Mouse (Mus musculus): ENCODE measurements at regions not wholly inside any gene's neighbourhood (a gene's known extent, or its start where the extent isn't known, plus 50 kb on each side); places are given as distances from the start of the nearest gene placed in this dataset.

GRCm38 (mm10) chr4:153542631-153543031, 60.0 kb upstream of the Ajap1 start:
- in situ Hi-C loops (cut with MboI, MseI): no loop called here

DNA sequence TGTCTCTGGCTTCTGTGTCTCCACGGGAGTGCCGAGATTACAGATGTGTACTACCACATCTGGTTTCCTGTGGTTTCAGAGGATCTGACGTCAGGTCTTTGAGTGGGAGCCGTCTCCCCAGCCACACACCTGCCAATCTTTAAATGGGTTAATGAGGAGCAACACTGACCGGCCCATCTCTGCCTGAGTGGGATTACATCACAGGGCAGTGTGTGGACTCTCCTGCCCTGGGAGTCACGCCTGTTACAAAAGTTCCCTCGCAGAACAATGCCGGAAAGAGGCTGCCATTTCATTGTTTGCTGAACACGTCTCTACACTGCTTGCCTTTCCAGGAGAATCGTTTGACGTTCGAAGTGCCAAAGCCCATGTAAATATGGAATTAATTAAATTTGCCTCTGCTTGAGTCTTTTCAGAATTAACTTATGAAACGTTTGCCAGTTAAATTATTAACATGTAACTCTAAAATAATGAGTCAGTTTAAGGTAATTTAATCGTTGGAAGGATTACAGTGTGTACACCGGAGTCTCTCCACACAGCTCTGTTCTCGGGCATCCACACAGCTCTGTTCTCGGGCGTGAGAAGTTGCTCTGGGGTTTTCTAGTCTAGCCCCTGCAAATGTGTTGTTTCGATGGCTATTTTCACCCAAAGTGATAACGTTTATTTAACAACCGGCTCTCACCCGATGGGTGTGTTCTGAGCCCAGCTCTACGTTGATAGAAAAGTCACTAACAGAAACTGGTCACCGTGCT, 61.5 kb upstream of the Ajap1 start:
- in situ Hi-C loops (cut with MboI, MseI): no loop called here

GRCm38 (mm10) chr4:153546709-153547108, 64.1 kb upstream of the Ajap1 start:
- in situ Hi-C loops (cut with MboI, MseI): no loop called here

GRCm38 (mm10) chr4:153547111-153547510, 64.5 kb upstream of the Ajap1 start:
- in situ Hi-C loops (cut with MboI, MseI): no loop called here

DNA sequence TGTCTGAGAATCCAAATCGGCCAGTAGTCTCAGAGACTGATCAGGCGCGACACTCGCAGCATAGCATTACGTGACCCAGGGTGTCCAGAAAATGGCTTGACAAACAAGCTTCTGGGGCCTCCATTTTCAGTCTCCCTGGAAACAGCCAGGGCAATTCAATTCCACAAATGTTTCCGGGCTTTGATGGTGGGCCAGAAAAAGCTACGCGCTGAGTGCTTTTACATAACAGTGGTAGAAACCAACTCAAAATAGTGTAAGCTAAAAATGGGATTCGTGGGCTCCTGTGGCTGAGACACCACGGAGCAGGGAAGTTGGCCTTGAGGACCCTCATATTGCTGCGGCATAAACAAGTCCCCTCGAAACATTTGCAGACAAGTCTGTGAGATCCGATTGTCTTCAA, 65.3 kb upstream of the Ajap1 start:
- in situ Hi-C loops (cut with MboI, MseI): no loop called here

- in situ Hi-C loops (cut with MboI, MseI): no loop called here
Observed at GRCm38 (mm10) chr4:153551291-153551690, 68.7 kb upstream of the Ajap1 start.

DNA sequence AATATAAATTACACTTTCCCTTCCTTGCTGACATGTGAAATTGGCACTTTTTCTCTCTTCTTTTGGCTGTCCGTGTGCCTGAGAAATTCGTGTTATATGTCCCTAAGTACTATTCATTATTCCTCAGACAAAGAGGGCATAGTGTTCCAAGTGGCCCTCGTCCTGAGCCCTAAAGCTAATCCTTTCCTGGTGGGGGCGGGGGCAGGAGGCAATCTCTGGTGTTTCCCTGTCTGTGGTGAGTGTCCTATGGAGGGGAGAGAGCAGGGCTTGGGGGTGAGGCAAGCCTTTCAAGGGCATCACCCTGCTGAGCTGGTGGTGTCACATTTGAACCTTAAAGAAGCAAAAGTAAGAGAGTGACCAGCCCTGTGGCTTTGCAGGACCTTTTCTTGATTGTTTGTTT, 69.9 kb upstream of the Ajap1 start:
- in situ Hi-C loops (cut with MboI, MseI): no loop called here

- in situ Hi-C loops (cut with MboI, MseI): no loop called here
Observed at GRCm38 (mm10) chr4:153557812-153558608, 75.4 kb upstream of the Ajap1 start.

- in situ Hi-C loops (cut with MboI, MseI): no loop called here
Observed at GRCm38 (mm10) chr4:153559568-153559967, 77.0 kb upstream of the Ajap1 start.

DNA sequence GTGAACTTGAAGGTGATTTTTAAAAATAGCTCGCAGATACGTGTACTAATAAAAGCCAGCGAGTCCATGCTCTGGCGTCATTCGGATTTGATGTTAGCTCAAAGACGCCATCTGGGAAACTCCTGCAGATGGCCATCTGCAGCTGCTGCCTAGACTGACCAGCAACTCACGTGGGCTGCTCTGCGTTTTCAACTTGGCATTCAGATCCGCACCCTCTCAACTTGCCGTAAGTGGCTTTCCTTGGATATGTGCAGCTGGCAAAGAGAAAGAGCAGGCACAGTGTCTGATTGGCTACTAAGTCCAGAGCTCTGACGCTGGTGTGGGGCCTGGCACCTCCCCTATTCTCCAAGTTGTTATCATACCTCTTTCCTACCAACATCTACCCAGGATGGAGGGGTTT, 77.6 kb upstream of the Ajap1 start:
- in situ Hi-C loops (cut with MboI, MseI): loop anchor here in 1 of 2 experiments (10.0 kb wide), 1 partner anchor 1045 kb away; no protein-coding TSS in a partner anchor

- in situ Hi-C loops (cut with MboI, MseI): loop anchor here in 1 of 2 experiments (10.0 kb wide), 1 partner anchor 1044 kb away; no protein-coding TSS in a partner anchor
Observed at GRCm38 (mm10) chr4:153560956-153561355, 78.3 kb upstream of the Ajap1 start.

- in situ Hi-C loops (cut with MboI, MseI): loop anchor here in 1 of 2 experiments (10.0 kb wide), 1 partner anchor 1043 kb away; no protein-coding TSS in a partner anchor
Observed at GRCm38 (mm10) chr4:153561991-153562390, 79.4 kb upstream of the Ajap1 start.

DNA sequence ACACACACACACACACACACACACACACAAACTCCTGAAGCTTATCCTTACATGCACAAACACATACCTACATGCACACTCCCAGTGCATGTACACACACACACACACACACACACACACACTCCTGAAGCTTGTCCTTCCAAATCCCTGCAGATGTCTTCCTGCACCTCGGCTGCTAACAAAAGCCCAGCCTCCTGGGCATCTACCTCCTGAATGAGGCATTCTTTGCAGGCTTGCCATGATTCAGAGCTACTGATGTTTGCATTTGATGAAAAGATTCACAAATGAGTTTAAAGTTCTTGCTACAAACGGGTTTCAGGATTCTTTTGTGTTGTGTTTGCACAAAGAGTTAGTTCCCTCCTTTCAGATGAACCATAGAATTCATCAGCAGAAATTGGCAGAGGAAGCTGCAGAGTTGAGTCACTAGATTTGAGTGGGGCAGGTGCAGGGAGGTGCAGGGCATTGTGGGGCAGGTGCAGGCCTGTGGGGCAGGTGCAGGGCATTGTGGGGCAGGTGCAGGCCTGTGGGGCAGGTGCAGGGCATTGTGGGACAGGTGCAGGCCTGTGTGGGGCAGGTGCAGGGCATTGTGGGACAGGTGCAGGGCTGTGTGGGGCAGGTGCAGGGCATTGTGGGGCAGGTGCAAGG, 84.8 kb upstream of the Ajap1 start:
- in situ Hi-C loops (cut with MboI, MseI): loop anchor here in 1 of 2 experiments (10.0 kb wide), 1 partner anchor 1037 kb away; no protein-coding TSS in a partner anchor

DNA sequence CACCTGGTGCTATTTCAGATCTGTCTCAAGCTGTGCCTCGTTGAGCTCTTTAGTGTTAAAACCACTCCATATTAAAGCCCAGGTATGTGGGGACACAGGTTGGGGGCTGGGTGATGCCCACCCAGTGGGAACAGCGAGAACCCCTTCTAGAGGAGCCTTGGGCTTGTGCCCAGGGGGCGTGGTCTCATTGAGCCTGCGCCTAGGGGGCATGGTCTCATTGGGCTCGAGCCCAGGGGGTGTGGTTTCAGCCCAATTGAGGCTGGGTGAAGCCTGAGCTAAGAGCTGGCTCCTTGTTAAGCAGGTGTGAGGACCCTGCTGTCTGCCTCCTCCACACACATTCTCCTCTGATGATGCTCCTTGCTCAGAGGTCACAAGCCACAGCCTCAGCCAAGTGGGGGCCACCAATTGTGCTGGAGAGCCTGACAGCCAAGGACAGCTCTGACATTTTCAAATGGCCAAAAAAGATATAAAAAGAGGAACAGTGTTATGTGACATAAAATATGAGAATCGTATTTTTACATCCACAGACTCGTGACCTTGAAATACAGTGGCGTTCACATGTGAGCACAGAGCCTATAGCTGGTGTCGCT, 90.7 kb upstream of the Ajap1 start:
- in situ Hi-C loops (cut with MboI, MseI): no loop called here

DNA sequence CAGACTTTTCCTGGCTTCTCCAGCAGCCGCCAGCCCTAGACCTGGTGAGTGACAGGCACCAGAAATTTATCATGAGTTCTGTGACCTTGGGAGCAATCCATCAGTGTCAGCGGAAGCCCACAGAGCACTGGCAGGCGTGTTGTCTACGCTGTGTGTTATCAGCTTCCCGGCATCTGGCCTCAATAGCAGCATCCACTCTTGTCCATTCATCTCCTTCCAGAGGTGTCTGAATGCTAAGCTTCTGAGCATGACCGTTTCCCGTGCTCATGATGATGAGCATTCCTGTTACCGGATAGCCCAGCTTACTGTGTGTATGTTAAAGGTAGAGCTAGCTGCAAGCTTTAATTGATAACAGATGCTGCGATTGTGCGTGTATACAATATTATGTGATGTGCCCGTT, 110.7 kb upstream of the Ajap1 start:
- in situ Hi-C loops (cut with MboI, MseI): no loop called here

GRCm38 (mm10) chr4:153599794-153600370, 117.3 kb upstream of the Ajap1 start:
- in situ Hi-C loops (cut with MboI, MseI): no loop called here

DNA sequence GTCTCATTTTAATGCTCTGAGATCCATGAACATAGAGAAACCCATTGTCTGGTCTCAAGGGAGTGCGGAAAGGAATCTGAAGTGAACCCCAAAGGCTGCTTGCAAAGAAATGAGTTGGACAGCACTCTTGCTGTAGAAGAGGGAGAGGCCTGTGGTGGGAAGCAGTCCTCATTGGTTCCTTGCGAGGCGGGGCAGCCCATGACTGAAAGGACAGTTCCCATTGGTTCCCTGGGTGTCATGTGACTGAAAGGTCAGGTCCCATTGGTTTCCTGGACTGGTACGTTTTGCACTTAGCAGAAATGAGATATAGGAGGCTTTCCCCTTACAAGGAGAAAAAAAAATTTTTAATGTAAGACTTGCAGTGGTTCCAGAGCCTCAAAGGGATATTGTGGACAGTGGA, 119.9 kb upstream of the Ajap1 start:
- in situ Hi-C loops (cut with MboI, MseI): no loop called here

DNA sequence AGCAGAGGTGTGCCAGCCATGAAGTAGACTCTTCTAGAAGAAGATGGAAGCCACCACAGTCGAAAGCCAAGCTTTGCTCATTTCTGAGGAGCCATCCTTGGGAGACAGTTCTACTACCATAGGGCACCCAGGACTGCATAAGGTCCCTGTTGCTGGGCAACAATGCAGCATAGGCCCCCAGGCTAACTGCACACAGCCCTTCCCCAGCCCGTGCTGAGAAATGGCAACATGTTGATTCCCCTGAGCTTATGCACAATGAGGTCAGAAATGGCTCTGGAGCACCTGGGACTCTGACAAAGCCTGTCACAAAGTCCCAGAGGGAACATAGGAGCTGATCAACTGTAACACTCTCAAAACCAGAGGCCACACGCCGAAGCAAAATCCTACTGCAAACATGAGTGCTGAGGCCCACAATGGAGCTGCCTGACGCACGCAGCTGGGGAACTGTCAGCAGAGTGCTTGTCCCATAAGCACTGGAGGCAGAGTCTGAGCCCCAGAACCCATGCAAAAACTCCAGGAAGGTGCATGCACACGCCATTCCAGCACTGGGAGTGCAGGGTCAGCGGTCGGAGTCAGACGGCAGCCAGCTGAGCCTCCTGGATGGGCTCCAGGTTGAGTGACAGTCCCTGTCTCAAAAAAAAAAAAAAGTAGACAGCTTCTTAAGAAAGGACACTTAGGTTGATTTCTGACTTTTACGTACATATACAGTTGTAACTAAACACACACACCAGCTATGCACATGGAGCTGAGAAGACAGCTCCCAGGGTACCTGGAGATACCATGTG, 120.6 kb upstream of the Ajap1 start:
- in situ Hi-C loops (cut with MboI, MseI): no loop called here

DNA sequence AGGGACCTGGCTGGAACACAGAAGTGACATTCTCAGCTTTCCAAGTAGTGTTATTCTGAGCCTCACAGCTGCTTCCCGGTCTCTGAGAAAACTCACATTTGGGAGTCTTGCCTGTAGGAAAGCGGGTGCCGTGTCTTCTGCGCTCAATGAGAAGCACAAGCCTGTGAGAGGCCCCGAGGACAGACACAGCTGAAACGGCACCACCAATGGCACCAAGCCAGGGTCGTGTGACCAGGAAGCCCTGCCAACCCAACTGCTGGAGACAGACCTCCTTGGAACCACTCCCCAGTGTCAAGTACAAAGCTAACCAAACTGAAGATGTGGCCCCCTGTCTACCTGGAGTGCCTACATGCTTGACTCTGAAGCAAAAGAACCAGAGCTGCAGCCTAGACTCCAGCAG, 121.3 kb upstream of the Ajap1 start:
- in situ Hi-C loops (cut with MboI, MseI): no loop called here

DNA sequence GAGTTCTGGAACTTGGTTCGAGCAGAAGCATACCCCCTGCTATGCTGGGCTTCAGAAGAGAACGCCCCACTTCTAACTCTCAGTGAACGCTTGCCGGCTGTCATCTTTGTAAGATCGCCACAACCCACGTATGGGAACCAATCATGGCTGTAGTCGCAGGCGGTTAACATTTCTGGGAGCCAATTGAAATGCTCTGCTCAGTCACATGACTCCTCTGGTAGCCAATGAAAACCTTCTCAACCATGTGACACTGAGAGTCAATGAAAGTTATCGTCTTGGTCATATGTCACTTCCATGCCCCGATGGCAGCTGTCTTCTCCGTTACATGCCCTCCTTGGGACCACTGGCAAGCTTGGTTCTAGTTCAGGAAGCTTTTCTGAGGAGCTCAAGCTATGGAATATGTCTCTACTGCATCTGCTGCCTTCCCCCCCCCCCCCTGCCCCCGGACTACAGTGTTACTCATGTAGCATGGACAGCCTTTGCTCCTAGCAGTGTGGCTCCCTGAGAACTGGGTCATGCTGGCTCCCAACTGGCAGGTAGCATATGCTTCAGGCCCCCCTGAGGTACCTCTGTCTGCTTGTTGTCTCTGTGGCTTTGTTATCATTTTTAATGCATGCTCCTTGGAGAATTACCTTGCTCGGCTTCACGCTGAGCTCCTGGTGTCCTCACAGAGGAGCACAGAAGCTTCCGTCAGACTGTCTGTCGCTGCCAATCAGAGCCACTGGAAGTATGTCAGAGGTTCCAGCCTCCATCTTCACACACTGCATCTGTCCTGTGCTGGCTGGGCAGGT, 122.3 kb upstream of the Ajap1 start:
- in situ Hi-C loops (cut with MboI, MseI): no loop called here
